Mouse (Mus musculus) adrenal gland, adult 18-20 months (tissue): ENCODE measurements around the gene Ggps1. TPM values are rescaled to one million over a fixed set of nuclear protein-coding genes. Genes with fewer than 3 reads are reported as not detected.

Experiments
- total RNA-seq, 2 experiments: library from RNA; stranded (reverse); gene quantifications; 1 replicate in 1 of 2; 2 replicates in 1 of 2; pipeline ENCODE4 v1.2.3; 2021

Ggps1 gene
- total RNA-seq, 2 experiments from 2014 or later, result 38.3 to 41.0 TPM

Other genes starting within 250 kb of the Ggps1 start
- gene B3galnt2, start 109.0 kb downstream of the Ggps1 start, total RNA-seq, result 10 to 100 TPM; 19.8 to 22.2 TPM
- gene Tbce, start 23.9 kb downstream of the Ggps1 start, total RNA-seq, result 10 to 100 TPM; 38.3 to 41.4 TPM
- gene Arid4b, start 256 bp downstream of the Ggps1 start, total RNA-seq, result 10 to 100 TPM; 24.8 to 39.1 TPM